Mouse (Mus musculus) liver, postnatal 0 days (tissue): ENCODE data around the gene Hes7.

Experiments
- CTCF ChIP-seq: sonication (generic); IDR thresholded peaks from 2 replicates; pipeline ENCODE4 v1.5.1; 2016; ENCODE audit warnings: antibody characterized with exemption, low read depth
- EP300 ChIP-seq: IDR thresholded peaks from 2 replicates; pipeline ENCODE4 v1.6.1; 2016; ENCODE audit warnings: antibody characterized with exemption, low read depth, mild to moderate bottlenecking

DNA sequence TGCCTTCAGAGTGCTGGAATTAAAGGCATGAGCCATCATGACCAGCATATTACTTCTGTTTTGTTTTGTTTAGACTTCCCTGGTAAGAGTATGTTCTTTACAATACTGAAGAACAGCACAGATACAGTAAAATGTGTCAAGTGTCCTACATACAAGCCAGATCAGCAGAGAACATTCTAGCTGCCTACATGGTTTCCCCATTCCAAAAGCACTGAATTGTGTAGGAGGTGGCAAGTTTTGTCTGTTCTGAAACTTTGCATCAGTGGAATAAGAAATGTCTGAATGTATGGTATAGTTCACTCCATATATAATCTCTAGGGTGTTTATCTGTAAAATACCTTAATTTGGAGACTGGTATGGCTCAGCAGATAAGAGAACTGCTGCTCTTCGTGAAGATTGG is 35.1 kb downstream of the Hes7 start:
- no peak for TF ChIP-seq CTCF
- no peak for TF ChIP-seq EP300
